Mouse (Mus musculus) liver, embryonic 14.5 days (tissue): Measurements from ENCODE around the gene Dmtf1.

Experiments used
- CTCF ChIP-seq: IDR thresholded peaks from 2 replicates; pipeline ENCODE4 v1.5.1; 2016; ENCODE audit warnings: antibody characterized with exemption, low read depth, control low read depth
- EP300 ChIP-seq: IDR thresholded peaks from 2 replicates; pipeline ENCODE4 v1.6.1; 2016; ENCODE audit warnings: antibody characterized with exemption, low read depth

DNA sequence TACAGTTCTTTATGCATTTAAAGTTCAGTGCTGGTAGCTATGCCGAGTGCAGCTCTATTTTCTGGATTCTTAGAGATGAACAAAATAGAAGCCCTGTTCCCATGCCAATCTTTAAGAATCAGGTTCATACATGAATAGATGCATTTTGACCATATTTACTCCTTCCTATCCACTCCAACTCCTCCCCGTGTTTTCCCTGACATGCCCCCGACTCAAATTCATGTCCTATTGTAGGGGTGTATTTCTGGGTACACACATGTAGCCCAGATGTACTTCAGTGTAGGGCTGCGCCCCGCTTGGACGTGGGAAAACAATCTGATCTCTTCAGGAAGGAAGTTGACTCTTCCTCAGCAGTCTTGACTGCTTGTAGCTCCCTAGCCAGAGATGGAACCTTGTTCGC is 512 bp upstream of the Dmtf1 start:
- TF ChIP-seq CTCF: no peak
- TF ChIP-seq EP300: no peak
